Mouse (Mus musculus): ENCODE measurements around the gene D930007J09Rik. TPM values are rescaled to one million over a fixed set of nuclear protein-coding genes. Genes with fewer than 3 reads are reported as not detected.

Gene D930007J09Rik
- polyA plus RNA-seq, 1 experiment from 2014 or later = not detected

DNA sequence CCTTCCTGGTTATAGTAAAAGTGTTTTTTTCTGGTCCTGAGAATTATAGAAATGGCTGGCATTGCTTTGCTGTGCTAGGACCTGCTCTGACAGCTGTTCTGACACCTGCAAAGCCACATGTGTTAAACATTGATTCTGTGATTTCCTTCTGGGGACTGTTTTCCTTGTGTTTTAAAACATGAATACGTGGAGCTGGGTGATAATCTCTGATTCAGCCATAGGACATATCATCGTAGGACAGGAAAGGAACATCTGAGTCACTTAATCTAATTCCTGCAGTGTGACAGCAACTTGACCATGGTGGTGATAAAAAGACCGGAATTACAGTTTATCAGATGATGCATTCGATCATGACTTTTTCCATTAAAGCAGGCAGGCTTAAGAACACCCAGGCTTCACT lies 26.2 kb upstream of the D930007J09Rik start:
- no peaks in the 10 kb centered on the region for H3K36me3 ChIP-seq (ENCODE audit: insufficient read depth)
- WGBS = 52% methylated on average over 4 of the region's 4 CpGs
- no peaks in the 10 kb centered on the region for H3K9me3 ChIP-seq (ENCODE audit: low read depth, low read length)
- H3K9ac ChIP-seq = no peak overlapping the region
- TF ChIP-seq CTCF (IDR thresholded peaks at IDR 0.05; ENCODE audit: low read depth) = no peak
- ATAC-seq (ENCODE audit: insufficient read depth) (no peak), DNase-seq (no peak)
- H3K4me1 ChIP-seq (ENCODE audit: insufficient read depth) = no peaks in the 10 kb centered on the region
- H3K27me3 ChIP-seq (ENCODE audit: insufficient read depth, low read length) = no peaks in the 10 kb centered on the region
- no peak overlapping the region for H3K4me3 ChIP-seq (ENCODE audit: low read depth, low read length)
- H3K4me2 ChIP-seq = no peak overlapping the region
- H3K27ac ChIP-seq (ENCODE audit: low read depth) = no peak overlapping the region

DNA sequence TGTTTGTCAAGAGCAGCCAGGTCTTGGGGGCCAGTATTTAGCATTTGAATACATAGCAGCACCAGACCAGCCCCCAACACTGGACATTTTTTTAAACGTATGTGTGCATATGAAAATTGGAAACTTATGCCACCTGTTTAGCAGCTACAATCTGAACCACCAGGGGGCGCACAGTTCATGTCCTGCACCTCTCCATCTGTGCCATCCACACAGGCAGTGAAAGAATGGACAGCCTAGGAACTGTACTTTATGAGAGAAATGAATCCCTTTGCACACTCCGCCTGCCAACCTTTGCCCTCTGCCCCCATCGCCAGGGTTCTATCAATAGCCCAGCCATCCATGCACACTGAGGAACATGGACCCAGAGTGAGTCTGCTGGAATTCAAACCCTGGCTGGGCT lies 25.3 kb upstream of the D930007J09Rik start:
- no peaks in the 10 kb centered on the region for H3K27me3 ChIP-seq (ENCODE audit: insufficient read depth, low read length)
- no peaks in the 10 kb centered on the region for H3K36me3 ChIP-seq (ENCODE audit: insufficient read depth)
- no peaks in the 10 kb centered on the region for H3K4me1 ChIP-seq (ENCODE audit: insufficient read depth)
- H3K27ac ChIP-seq (ENCODE audit: low read depth) = no peak overlapping the region
- no peak overlapping the region for H3K4me3 ChIP-seq (ENCODE audit: low read depth, low read length)
- 60% methylated on average over 4 of the region's 4 CpGs for WGBS
- H3K9ac ChIP-seq = no peak overlapping the region
- no peaks in the 10 kb centered on the region for H3K9me3 ChIP-seq (ENCODE audit: low read depth, low read length)
- ATAC-seq (ENCODE audit: insufficient read depth) (no peak; the same call in 1 of the 2 replicates), DNase-seq (peak; percentile 64)
- H3K4me2 ChIP-seq = no peak overlapping the region
- peak; percentile 75 for TF ChIP-seq CTCF (IDR thresholded peaks at IDR 0.05; ENCODE audit: low read depth)

DNA sequence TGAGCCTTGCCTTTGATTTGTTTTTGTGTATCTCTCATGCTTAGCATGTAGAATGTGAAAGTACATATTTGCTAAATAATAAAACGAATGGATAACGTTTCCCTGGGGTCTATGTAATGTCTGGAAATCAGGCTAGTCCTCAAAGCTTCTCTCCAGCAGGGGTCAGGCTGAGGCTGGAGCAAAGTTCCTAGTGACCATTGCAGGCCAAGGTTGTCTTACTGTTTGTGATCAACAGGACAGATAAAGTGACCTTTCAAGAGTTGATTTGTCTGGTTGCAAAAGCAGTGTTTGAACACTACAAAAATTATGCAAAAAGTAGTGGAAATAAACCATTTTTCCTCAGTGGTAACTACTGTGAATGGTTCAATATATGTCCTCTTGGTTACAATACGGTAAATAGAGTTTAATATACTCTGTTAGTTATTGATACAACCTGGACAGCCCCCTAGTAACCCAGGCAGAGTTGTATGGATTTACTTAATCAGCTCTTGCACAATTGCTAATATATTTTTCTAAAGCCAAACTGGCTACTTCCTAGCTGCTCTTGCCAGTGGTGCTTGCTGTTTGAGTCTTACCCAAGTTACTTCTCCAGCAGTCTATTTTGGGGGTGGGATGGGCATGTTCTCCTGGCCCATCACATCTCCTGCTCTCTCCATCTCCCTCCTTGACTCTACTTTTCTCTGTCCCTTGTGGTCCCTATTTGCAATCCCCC lies 24.6 kb upstream of the D930007J09Rik start:
- ATAC-seq (ENCODE audit: insufficient read depth) = no peak
- no peak for DNase-seq
- 69% methylated on average over 3 of the region's 3 CpGs for WGBS
- Histone ChIP-seq H3K4me2 (no peak overlapping the region), H3K4me1 (ENCODE audit: insufficient read depth) (no peaks in the 10 kb centered on the region), H3K9ac (no peak overlapping the region), H3K9me3 (ENCODE audit: low read depth, low read length) (no peaks in the 10 kb centered on the region), H3K27ac (ENCODE audit: low read depth) (no peak overlapping the region), H3K27me3 (ENCODE audit: insufficient read depth, low read length) (no peaks in the 10 kb centered on the region), H3K36me3 (ENCODE audit: insufficient read depth) (no peaks in the 10 kb centered on the region), H3K4me3 (ENCODE audit: low read depth, low read length) (no peak overlapping the region)
- peak; percentile 23; the same call in 1 of the 2 replicates for TF ChIP-seq CTCF (IDR thresholded peaks at IDR 0.05; ENCODE audit: low read depth)

- no peak overlapping the region for H3K4me3 ChIP-seq (ENCODE audit: low read depth, low read length)
- no peak for DNase-seq
- no peaks in the 10 kb centered on the region for H3K9me3 ChIP-seq (ENCODE audit: low read depth, low read length)
- H3K9ac ChIP-seq = no peak overlapping the region
- H3K27me3 ChIP-seq (ENCODE audit: insufficient read depth, low read length) = no peaks in the 10 kb centered on the region
- H3K36me3 ChIP-seq (ENCODE audit: insufficient read depth) = peaks cover 14% of the 10 kb centered on the region
- no peak overlapping the region for H3K4me2 ChIP-seq
- no peak for ATAC-seq (ENCODE audit: insufficient read depth)
- H3K4me1 ChIP-seq (ENCODE audit: insufficient read depth) = no peaks in the 10 kb centered on the region
- TF ChIP-seq CTCF (IDR thresholded peaks at IDR 0.05; ENCODE audit: low read depth) = no peak
- WGBS = 92% methylated on average over 8 of the region's 8 CpGs
- H3K27ac ChIP-seq (ENCODE audit: low read depth) = no peak overlapping the region
Measured at GRCm38 (mm10) chr13:32825546-32825945, 22.9 kb upstream of the D930007J09Rik start.

- Histone ChIP-seq H3K27me3 (ENCODE audit: insufficient read depth, low read length) (no peaks in the 10 kb centered on the region), H3K4me1 (ENCODE audit: insufficient read depth) (no peaks in the 10 kb centered on the region), H3K9ac (no peak overlapping the region), H3K4me3 (ENCODE audit: low read depth, low read length) (no peak overlapping the region), H3K4me2 (no peak overlapping the region), H3K36me3 (ENCODE audit: insufficient read depth) (peaks cover 23% of the 10 kb centered on the region), H3K27ac (ENCODE audit: low read depth) (no peak overlapping the region), H3K9me3 (ENCODE audit: low read depth, low read length) (no peaks in the 10 kb centered on the region)
- 79% methylated on average over 6 of the region's 6 CpGs for WGBS
- ATAC-seq (ENCODE audit: insufficient read depth) = no peak
- TF ChIP-seq CTCF (IDR thresholded peaks at IDR 0.05; ENCODE audit: low read depth) = no peak
- no peak for DNase-seq
Measured at GRCm38 (mm10) chr13:32824377-32825330, 22.0 kb upstream of the D930007J09Rik start.

DNA sequence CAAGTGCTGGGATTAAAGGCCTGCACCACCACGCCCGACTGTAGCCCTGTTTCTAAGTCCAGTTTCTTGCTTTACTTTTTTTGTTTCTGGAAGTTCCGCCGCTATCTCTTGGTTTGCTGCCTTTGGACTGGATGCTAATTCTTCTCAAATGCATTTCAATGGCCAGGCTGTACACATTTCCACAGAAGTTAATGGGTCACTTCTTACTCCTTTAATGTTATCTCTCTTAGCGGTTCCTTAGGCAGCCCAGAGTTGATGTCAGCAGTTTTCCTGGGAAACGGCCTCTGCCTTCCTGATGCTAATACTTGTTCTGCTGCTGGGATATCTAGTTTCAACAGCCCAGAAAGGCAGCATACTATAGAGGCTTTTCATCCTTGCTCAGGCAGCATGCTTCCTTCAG lies 20.5 kb upstream of the D930007J09Rik start:
- H3K4me2 ChIP-seq = no peak overlapping the region
- no peaks in the 10 kb centered on the region for H3K4me1 ChIP-seq (ENCODE audit: insufficient read depth)
- no peak overlapping the region for H3K9ac ChIP-seq
- no peaks in the 10 kb centered on the region for H3K9me3 ChIP-seq (ENCODE audit: low read depth, low read length)
- peaks cover 38% of the 10 kb centered on the region for H3K36me3 ChIP-seq (ENCODE audit: insufficient read depth)
- no peak overlapping the region for H3K27ac ChIP-seq (ENCODE audit: low read depth)
- DNase-seq (no peak), ATAC-seq (ENCODE audit: insufficient read depth) (no peak)
- no peak overlapping the region for H3K4me3 ChIP-seq (ENCODE audit: low read depth, low read length)
- TF ChIP-seq CTCF (IDR thresholded peaks at IDR 0.05; ENCODE audit: low read depth) = no peak
- 80% methylated on average over 6 of the region's 6 CpGs for WGBS
- H3K27me3 ChIP-seq (ENCODE audit: insufficient read depth, low read length) = no peaks in the 10 kb centered on the region

- Histone ChIP-seq H3K36me3 (ENCODE audit: insufficient read depth) (peaks cover 46% of the 10 kb centered on the region), H3K4me1 (ENCODE audit: insufficient read depth) (no peaks in the 10 kb centered on the region), H3K27me3 (ENCODE audit: insufficient read depth, low read length) (no peaks in the 10 kb centered on the region), H3K9ac (no peak overlapping the region), H3K9me3 (ENCODE audit: low read depth, low read length) (no peaks in the 10 kb centered on the region), H3K4me3 (ENCODE audit: low read depth, low read length) (no peak overlapping the region), H3K4me2 (no peak overlapping the region), H3K27ac (ENCODE audit: low read depth) (no peak overlapping the region)
- WGBS = 97% methylated on average over 4 of the region's 4 CpGs
- DNase-seq (no peak), ATAC-seq (ENCODE audit: insufficient read depth) (no peak)
- no peak for TF ChIP-seq CTCF (IDR thresholded peaks at IDR 0.05; ENCODE audit: low read depth)
Measured at GRCm38 (mm10) chr13:32821671-32822070, 19.0 kb upstream of the D930007J09Rik start.
